Mouse (Mus musculus): Measurements from ENCODE around the gene Gprin3.

DNA sequence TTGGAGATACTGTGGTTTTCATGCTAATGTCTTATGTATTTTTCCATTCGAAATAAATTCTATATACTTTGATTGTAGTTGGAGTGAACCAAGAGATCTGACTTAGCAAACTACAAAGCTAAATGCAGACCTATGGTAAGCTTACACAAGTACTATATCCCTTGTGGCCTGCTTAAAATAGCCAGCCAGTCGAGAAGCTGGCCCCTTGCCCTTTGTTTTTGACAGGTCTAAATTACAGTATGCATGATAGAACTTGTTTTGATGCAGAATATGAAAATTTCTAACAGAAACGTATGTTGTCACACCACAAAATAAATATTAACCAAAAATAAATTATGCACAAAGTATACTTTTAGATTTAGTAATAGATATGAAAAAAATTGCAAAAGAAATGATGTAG lies 9.8 kb upstream of the Gprin3 start:
- TF ChIP-seq USF1 (IDR thresholded peaks at IDR 0.05; ENCODE audit: low read depth): no peak
- no peak for TF ChIP-seq CEBPB (IDR thresholded peaks at IDR 0.05; ENCODE audit: low read depth)
- TF ChIP-seq MYOD1 (IDR thresholded peaks at IDR 0.05; ENCODE audit: control insufficient read depth, insufficient read length, low read depth): no peak

All from C2C12 (cell line).